Comparison of ENCODE assay signal across 22 mouse cellular contexts in genomic region chr2:163256765-163257164, GRCm38 (mm10). TPM values are rescaled to one million over a fixed set of nuclear protein-coding genes. Genes with fewer than 3 reads are reported as not detected.
"Had no signal": no experiment of that assay in that cellular context is flagged by ENCODE, and none has a peak within 500 bp of the region (broad histone marks: within the 10 kb centered on the region; RNA-seq: fewer than 3 reads in every experiment).

No protein-coding gene starts in this region.

- H3K4me3 ChIP-seq: intestine, embryonic 15.5 days; limb, embryonic 13.5 days; liver, embryonic 13.5 days; megakaryocyte, embryonic 14.5 days; midbrain, embryonic 10.5 days; midbrain, embryonic 13.5 days; myocyte; neural tube, embryonic 13.5 days; stomach, embryonic 15.5 days had no signal

- ATAC-seq: intestine, embryonic 15.5 days; midbrain, embryonic 13.5 days; midbrain, embryonic 16.5 days had no signal

- H3K9ac ChIP-seq: intestine, embryonic 15.5 days; limb, embryonic 13.5 days; liver, embryonic 13.5 days; midbrain, embryonic 13.5 days; neural tube, embryonic 13.5 days; stomach, embryonic 15.5 days had no signal

- H3K27me3 ChIP-seq: intestine, embryonic 15.5 days; midbrain, embryonic 13.5 days; neural tube, embryonic 13.5 days; stomach, embryonic 15.5 days had no signal

- H3K27ac ChIP-seq: intestine, embryonic 15.5 days; limb, embryonic 13.5 days; liver, embryonic 13.5 days; midbrain, embryonic 10.5 days; midbrain, embryonic 13.5 days; neural tube, embryonic 13.5 days; stomach, embryonic 15.5 days had no signal

- H3K4me1 ChIP-seq: stomach, embryonic 15.5 days had no signal

- H3K9me3 ChIP-seq: intestine, embryonic 15.5 days; limb, embryonic 13.5 days; liver, embryonic 13.5 days; midbrain, embryonic 10.5 days; midbrain, embryonic 13.5 days; neural tube, embryonic 13.5 days; stomach, embryonic 15.5 days had no signal

- H3K36me3 ChIP-seq: intestine, embryonic 15.5 days; limb, embryonic 13.5 days; liver, embryonic 13.5 days; neural tube, embryonic 13.5 days; stomach, embryonic 15.5 days had no signal

- DNase-seq: kidney, adult 18-20 months; kidney, adult 9 months; kidney, postnatal 14 days; kidney, postnatal 4 days; left cerebral cortex, postnatal 4 days; liver, embryonic 13.5 days; lung, postnatal 10 days; retina, postnatal 1 day; right cerebral cortex, postnatal 25 days; spleen, adult 18-20 months; thymus, postnatal 25 days had no signal

- H3K4me2 ChIP-seq: intestine, embryonic 15.5 days; limb, embryonic 13.5 days; liver, embryonic 13.5 days; midbrain, embryonic 13.5 days; neural tube, embryonic 13.5 days; stomach, embryonic 15.5 days had no signal

RNA-seq across cellular contexts. Expression of gene Tox2, which starts 53.8 kb away (rescaled TPM):
- total RNA-seq: monocyte, adult 5-6 weeks; neutrophil, adult 5-6 weeks had no signal
